Mouse (Mus musculus) retina, postnatal 1 day (tissue): ENCODE results near the gene Ptprd.

Source experiments
- DNase-seq: peaks from one replicate; pipeline ENCODE4 v3.0.0-alpha.2; 2012

The Ptprd gene

GRCm38 (mm10) chr4:76583025-76583424 is 1628.7 kb downstream of the Ptprd start:
- DNase-seq: no peak

- DNase-seq: no peak
These were observed 1645.8 kb downstream of the Ptprd start for GRCm38 (mm10) chr4:76566006-76566405.

- DNase-seq: no peak
These were observed 1670.0 kb downstream of the Ptprd start for GRCm38 (mm10) chr4:76541769-76542168.

- no peak for DNase-seq
These were observed 1678.8 kb downstream of the Ptprd start for GRCm38 (mm10) chr4:76532926-76533325.

- no peak for DNase-seq
These were observed 1686.5 kb downstream of the Ptprd start for GRCm38 (mm10) chr4:76525281-76525680.

GRCm38 (mm10) chr4:76503279-76503601 is 1708.5 kb downstream of the Ptprd start:
- DNase-seq: no peak

GRCm38 (mm10) chr4:76502575-76503278 is 1709.0 kb downstream of the Ptprd start:
- no peak for DNase-seq

- no peak for DNase-seq
These were observed 1725.9 kb downstream of the Ptprd start for GRCm38 (mm10) chr4:76485848-76486247.

- no peak for DNase-seq
These were observed 1743.2 kb downstream of the Ptprd start for GRCm38 (mm10) chr4:76468366-76469100.

GRCm38 (mm10) chr4:76464682-76465081 is 1747.1 kb downstream of the Ptprd start:
- DNase-seq: no peak

- no peak for DNase-seq
These were observed 1750.4 kb downstream of the Ptprd start for GRCm38 (mm10) chr4:76461336-76461735.

- DNase-seq: no peak
These were observed 1751.2 kb downstream of the Ptprd start for GRCm38 (mm10) chr4:76460556-76460955.

- DNase-seq: no peak
These were observed 1752.1 kb downstream of the Ptprd start for GRCm38 (mm10) chr4:76459621-76460020.

GRCm38 (mm10) chr4:76452286-76452685 is 1759.5 kb downstream of the Ptprd start:
- no peak for DNase-seq

GRCm38 (mm10) chr4:76451019-76451552 is 1760.7 kb downstream of the Ptprd start:
- DNase-seq: peak; percentile 45

- DNase-seq: peak; percentile 92
These were observed 1761.3 kb downstream of the Ptprd start for GRCm38 (mm10) chr4:76450351-76451018.

GRCm38 (mm10) chr4:76449466-76450350 is 1762.1 kb downstream of the Ptprd start:
- peak; percentile 88 for DNase-seq

GRCm38 (mm10) chr4:76448678-76449465 is 1762.9 kb downstream of the Ptprd start:
- DNase-seq: peak; percentile 53

- peak; percentile 55 for DNase-seq
These were observed 1764.4 kb downstream of the Ptprd start for GRCm38 (mm10) chr4:76447396-76447795.

GRCm38 (mm10) chr4:76444778-76445177 is 1767.0 kb downstream of the Ptprd start:
- DNase-seq: no peak

- DNase-seq: no peak
These were observed 1768.2 kb downstream of the Ptprd start for GRCm38 (mm10) chr4:76443553-76443952.
